Mouse (Mus musculus) Patski (cell line): ENCODE results near the gene Ap1s3. TPM values are rescaled to one million over a fixed set of nuclear protein-coding genes. Genes with fewer than 3 reads are reported as not detected.

Experiments used
- ATAC-seq: fragments of 100-300 bp; one replicate; pipeline ENCODE4 v1.8.0; 2021
- CTCF ChIA-PET: fragments of 350-600 bp; sonication (Branson Sonifier 250); formaldehyde crosslinking; loops from one replicate; lab custom pipeline; 2022; ENCODE audit warnings: inconsistent platforms; lab: Charles Lee
- POLR2A ChIA-PET: fragments of 350-600 bp; sonication (Branson Sonifier 250); formaldehyde crosslinking; loops from one replicate; lab custom pipeline; 2022; ENCODE audit warnings: antibody characterized with exemption, inconsistent platforms; lab: Charles Lee
- DNase-seq: peaks from one replicate; pipeline ENCODE4 v3.0.0-alpha.2; 2011; ENCODE audit warnings: low read depth, low spot score
- H3K27me3 ChIP-seq: fragments of 371-371 bp; one replicate; pipeline ENCODE4 v1.5.1; 2021
- CTCF ChIP-seq: fragments of 100-300 bp; IDR thresholded peaks from one replicate; pipeline ENCODE4 v1.5.1; 2021
- in situ Hi-C: fragments of 300-500 bp; cut with MboI; formaldehyde crosslinking; loops from 3 replicates; pipeline ENCODE4 v1.11.1; 2018; ENCODE audit warnings: low pct_unique_long_range_greater_than_20kb, mixed read lengths
- polyA plus RNA-seq: library from polyadenylated mRNA; unstranded; gene quantifications from one replicate; pipeline ENCODE4 v1.2.3, GENCODE M21; 2021

Ap1s3 gene
- polyA plus RNA-seq: 16.3 TPM

GRCm38 (mm10) chr1:79671543-79672337, at the start of gene Ap1s3:
Gene Ap1s3 (minus strand): TSS chr1:79671972.
- in situ Hi-C loops: no loop called here
- POLR2A ChIA-PET: interaction anchor here (2.5 kb wide), 1 partner anchor 12 kb away, joined by 11 read pairs; no protein-coding TSS in a partner anchor
- no peaks in the 10 kb centered on the region for H3K27me3 ChIP-seq
- no peak for DNase-seq
- peak; percentile 83 for ATAC-seq
- TF ChIP-seq CTCF: no peak
- CTCF ChIA-PET: interaction anchor here (2.3 kb wide), 1 partner anchor 12 kb away, joined by 6 read pairs; no protein-coding TSS in a partner anchor

DNA sequence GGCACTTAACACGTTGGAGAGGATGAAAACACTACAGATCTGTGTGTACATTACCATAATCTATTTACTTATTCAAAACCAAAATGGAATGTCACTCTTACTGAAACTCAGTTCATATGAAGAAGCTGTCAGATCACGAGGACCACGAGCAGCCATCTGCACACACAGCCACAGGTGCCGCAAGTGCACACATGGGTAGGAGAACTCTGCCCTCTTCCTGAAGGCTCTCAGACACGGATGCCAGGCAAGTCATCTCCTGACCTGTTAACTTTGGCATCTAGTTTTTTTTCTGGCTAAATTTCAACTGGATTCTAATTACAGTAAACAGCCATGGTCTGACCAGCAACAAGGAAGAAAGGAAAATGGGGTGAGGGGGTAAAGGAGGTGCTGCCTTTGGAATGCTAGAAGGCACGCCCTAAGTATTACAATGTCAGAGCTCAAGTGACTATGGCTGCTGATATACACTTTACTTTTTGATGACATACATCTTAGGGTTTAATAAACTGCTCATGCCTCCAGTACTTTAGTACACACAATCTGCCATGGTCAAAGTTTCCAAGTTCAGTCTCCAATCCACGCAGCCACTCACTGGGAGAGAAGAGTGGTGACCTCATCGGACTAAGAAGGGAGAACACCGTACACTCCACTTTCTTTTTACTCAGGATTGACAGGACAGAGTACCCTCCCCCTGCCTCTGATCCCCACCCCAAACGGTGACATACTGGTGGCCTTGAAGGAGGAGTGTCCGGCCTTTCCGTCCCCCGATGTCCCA, 42.6 kb upstream of the Ap1s3 start:
- POLR2A ChIA-PET: no interaction called here
- no peak for TF ChIP-seq CTCF
- DNase-seq (no peak), ATAC-seq (no peak)
- CTCF ChIA-PET: no interaction called here
- no peaks in the 10 kb centered on the region for H3K27me3 ChIP-seq
- in situ Hi-C loops: no loop called here

GRCm38 (mm10) chr1:79713081-79713480, 41.3 kb upstream of the Ap1s3 start:
- ATAC-seq: no peak
- in situ Hi-C loops: no loop called here
- no peaks in the 10 kb centered on the region for H3K27me3 ChIP-seq
- TF ChIP-seq CTCF: no peak
- ChIA-PET CTCF (interaction anchor here (1.4 kb wide), 1 partner anchor 18 kb away, joined by 3 read pairs; no protein-coding TSS in a partner anchor), POLR2A (no interaction called here)
- no peak for DNase-seq

GRCm38 (mm10) chr1:79711147-79712126, 39.7 kb upstream of the Ap1s3 start:
- in situ Hi-C loops: no loop called here
- TF ChIP-seq CTCF: no peak
- no peaks in the 10 kb centered on the region for H3K27me3 ChIP-seq
- POLR2A ChIA-PET: no interaction called here
- no peak for ATAC-seq
- CTCF ChIA-PET: interaction anchor here (1.4 kb wide), 1 partner anchor 19 kb away, joined by 3 read pairs; no protein-coding TSS in a partner anchor
- DNase-seq: no peak

DNA sequence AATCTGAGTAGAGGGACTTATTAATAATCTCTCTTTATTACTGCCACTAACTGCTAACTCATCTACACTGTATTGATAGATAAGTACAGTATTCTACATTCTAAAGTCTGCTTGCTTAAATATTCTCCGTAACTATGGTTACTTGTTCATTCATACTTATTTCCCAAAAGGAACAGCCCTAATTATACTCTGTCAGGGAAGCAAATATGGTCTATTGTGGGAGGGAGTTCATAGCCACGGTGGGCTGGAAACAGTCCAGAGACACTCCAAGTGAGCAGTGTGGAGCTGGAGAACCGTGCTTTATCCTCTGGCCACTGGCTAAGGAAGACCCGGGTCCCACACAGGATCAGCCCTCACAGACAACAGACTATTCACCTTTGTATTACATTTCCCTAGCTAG, 38.9 kb upstream of the Ap1s3 start:
- ATAC-seq: no peak
- ChIA-PET POLR2A (no interaction called here), CTCF (no interaction called here)
- in situ Hi-C loops: no loop called here
- no peak for DNase-seq
- no peaks in the 10 kb centered on the region for H3K27me3 ChIP-seq
- no peak for TF ChIP-seq CTCF

- no peak for ATAC-seq
Measured at GRCm38 (mm10) chr1:79710216-79710615, 38.4 kb upstream of the Ap1s3 start.

DNA sequence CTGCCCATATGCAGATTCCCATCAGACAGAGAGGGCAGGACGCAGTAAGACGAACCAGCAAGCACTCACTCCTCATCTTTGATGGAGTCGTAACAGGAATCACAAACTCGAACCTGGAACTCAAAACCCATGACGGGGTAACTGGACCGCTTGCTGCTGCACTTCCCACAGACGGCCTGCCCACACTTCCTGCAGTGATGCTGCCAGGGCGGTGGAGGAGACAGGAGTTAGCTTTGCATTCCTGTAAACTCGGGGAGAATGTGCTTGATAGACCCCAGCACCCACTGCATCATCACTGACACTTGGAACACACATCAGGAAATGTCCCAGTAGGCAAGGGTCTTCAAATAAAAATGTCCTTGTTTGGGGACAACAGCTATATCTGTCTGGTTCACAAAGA, 35.6 kb upstream of the Ap1s3 start:
- ChIA-PET CTCF (no interaction called here), POLR2A (interaction anchor here (0.9 kb wide), 1 partner anchor 9 kb away, joined by 3 read pairs; no protein-coding TSS in a partner anchor)
- in situ Hi-C loops: no loop called here
- no peak for DNase-seq
- no peak for ATAC-seq
- no peaks in the 10 kb centered on the region for H3K27me3 ChIP-seq
- TF ChIP-seq CTCF: no peak

More at GRCm38 (mm10) chr1:79710216-79710615, 38.4 kb upstream of the Ap1s3 start:
- TF ChIP-seq CTCF: no peak
- ChIA-PET CTCF (no interaction called here), POLR2A (no interaction called here)
- H3K27me3 ChIP-seq: no peaks in the 10 kb centered on the region
- in situ Hi-C loops: no loop called here
- no peak for DNase-seq

GRCm38 (mm10) chr1:79706707-79707106, 34.9 kb upstream of the Ap1s3 start:
- no peak for ATAC-seq
- ChIA-PET POLR2A (no interaction called here), CTCF (no interaction called here)
- H3K27me3 ChIP-seq: no peaks in the 10 kb centered on the region
- no peak for TF ChIP-seq CTCF
- no peak for DNase-seq
- in situ Hi-C loops: no loop called here

- CTCF ChIA-PET: no interaction called here
- ATAC-seq (no peak), DNase-seq (no peak)
- no peak for TF ChIP-seq CTCF
- in situ Hi-C loops: no loop called here
- POLR2A ChIA-PET: no interaction called here
- H3K27me3 ChIP-seq: no peaks in the 10 kb centered on the region
Measured at GRCm38 (mm10) chr1:79704672-79705071, 32.9 kb upstream of the Ap1s3 start.

GRCm38 (mm10) chr1:79703520-79703919, 31.7 kb upstream of the Ap1s3 start:
- no peaks in the 10 kb centered on the region for H3K27me3 ChIP-seq
- DNase-seq (peak; percentile 39), ATAC-seq (peak; percentile 91)
- ChIA-PET POLR2A (no interaction called here), CTCF (no interaction called here)
- TF ChIP-seq CTCF: no peak
- in situ Hi-C loops: no loop called here
